Mouse (Mus musculus): ENCODE results near the gene Zfp239. TPM values are rescaled to one million over a fixed set of nuclear protein-coding genes. Genes with fewer than 3 reads are reported as not detected.
A peak's percentile ranks its signal among the peaks of the same experiment; 100 is the strongest.

Gene Zfp239
- polyA plus RNA-seq, 1 experiment from 2014 or later = 11.8 TPM

DNA sequence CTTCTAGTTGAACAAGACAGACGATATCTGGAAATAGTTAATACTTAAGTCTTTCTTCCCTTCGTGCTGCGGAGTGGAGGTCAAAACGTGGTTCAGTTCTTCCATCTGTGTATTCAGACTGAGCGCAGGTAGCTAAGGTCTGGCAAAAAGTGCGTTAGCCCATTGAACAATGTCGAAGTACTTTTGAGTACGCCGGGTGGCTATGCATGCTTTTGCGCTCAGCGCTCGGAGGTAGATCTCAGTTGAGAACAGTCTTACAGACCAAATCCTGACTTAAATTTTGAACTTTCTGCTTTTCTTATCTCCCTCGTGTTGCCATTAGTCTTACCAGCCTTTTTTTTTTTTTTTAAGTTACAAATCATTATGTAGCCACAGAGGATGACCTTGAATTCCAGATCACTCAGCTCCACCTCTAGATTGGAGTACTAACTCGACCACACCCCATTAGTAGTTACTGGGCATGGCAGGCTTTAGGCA is 46.6 kb downstream of the Zfp239 start:
- ATAC-seq (ENCODE audit: low FRiP score) (no peak), DNase-seq (ENCODE audit: low spot score, missing footprints) (peak; percentile 90)
- Histone ChIP-seq H3K9me3 (ENCODE audit: control insufficient read depth, low read length) (no peaks in the 10 kb centered on the region), H3K36me3 (ENCODE audit: control insufficient read depth, insufficient read depth, low read length) (no peaks in the 10 kb centered on the region), H3K4me2 (peak overlapping the region; percentile 93), H3K9ac (ENCODE audit: low read length) (peak overlapping the region; percentile 93), H3K4me1 (ENCODE audit: control insufficient read depth, insufficient read depth, low read length) (peaks cover 16% of the 10 kb centered on the region), H3K27ac (ENCODE audit: low read depth, low read length) (no peak overlapping the region), H3K4me3 (ENCODE audit: low read depth, low read length) (peak overlapping the region; percentile 100), H3K27me3 (ENCODE audit: control insufficient read depth, insufficient read depth, low read length) (no peaks in the 10 kb centered on the region)
- WGBS = 2% methylated on average over 14 of the region's 14 CpGs

DNA sequence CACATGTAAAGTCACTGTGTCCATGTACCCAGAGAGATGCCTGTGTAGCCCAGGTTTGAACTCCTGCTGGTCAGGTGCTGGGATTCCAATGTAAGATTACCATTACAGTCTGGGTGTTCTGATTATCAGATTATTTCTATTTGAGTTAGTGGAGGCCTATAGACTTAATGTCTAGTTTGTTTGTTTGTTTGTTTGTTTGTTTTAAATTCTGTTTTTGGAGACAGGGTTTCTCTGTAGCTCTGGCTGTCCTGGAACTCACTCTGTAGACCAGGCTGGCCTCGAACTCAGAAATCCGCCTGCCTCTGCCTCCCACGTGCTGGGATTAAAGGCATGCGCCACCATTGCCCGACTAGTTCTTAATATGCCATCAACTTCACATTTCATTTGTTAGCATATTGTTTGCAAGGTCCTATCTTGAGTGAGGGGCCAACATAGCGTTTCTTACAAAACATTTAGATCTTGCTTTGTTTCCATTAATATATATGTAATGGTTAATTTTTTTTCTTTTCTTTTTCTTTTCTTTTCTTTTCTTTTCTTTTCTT is 48.3 kb downstream of the Zfp239 start:
- Histone ChIP-seq H3K27ac (ENCODE audit: low read depth, low read length) (no peak overlapping the region), H3K27me3 (ENCODE audit: control insufficient read depth, insufficient read depth, low read length) (no peaks in the 10 kb centered on the region), H3K4me1 (ENCODE audit: control insufficient read depth, insufficient read depth, low read length) (peaks cover 19% of the 10 kb centered on the region), H3K9me3 (ENCODE audit: control insufficient read depth, low read length) (no peaks in the 10 kb centered on the region), H3K4me3 (ENCODE audit: low read depth, low read length) (no peak overlapping the region), H3K9ac (ENCODE audit: low read length) (no peak overlapping the region), H3K36me3 (ENCODE audit: control insufficient read depth, insufficient read depth, low read length) (no peaks in the 10 kb centered on the region), H3K4me2 (no peak overlapping the region)
- ATAC-seq (ENCODE audit: low FRiP score) = no peak
- 86% methylated on average over 6 of the region's 6 CpGs for WGBS
- no peak for DNase-seq (ENCODE audit: low spot score, missing footprints)

GRCm38 (mm10) chr6:117914541-117914940 is 52.6 kb downstream of the Zfp239 start:
- H3K4me1 ChIP-seq (ENCODE audit: control insufficient read depth, insufficient read depth, low read length) = peaks cover 25% of the 10 kb centered on the region
- ATAC-seq (ENCODE audit: low FRiP score) = no peak
- no peaks in the 10 kb centered on the region for H3K27me3 ChIP-seq (ENCODE audit: control insufficient read depth, insufficient read depth, low read length)
- no peak overlapping the region for H3K4me2 ChIP-seq
- no peak overlapping the region for H3K27ac ChIP-seq (ENCODE audit: low read depth, low read length)
- no peak for DNase-seq (ENCODE audit: low spot score, missing footprints)
- H3K36me3 ChIP-seq (ENCODE audit: control insufficient read depth, insufficient read depth, low read length) = no peaks in the 10 kb centered on the region
- H3K9me3 ChIP-seq (ENCODE audit: control insufficient read depth, low read length) = no peaks in the 10 kb centered on the region
- no peak overlapping the region for H3K4me3 ChIP-seq (ENCODE audit: low read depth, low read length)
- H3K9ac ChIP-seq (ENCODE audit: low read length) = no peak overlapping the region

GRCm38 (mm10) chr6:117916205-117916736 is 54.4 kb downstream of the Zfp239 start:
- Histone ChIP-seq H3K9me3 (ENCODE audit: control insufficient read depth, low read length) (no peaks in the 10 kb centered on the region), H3K4me2 (peak overlapping the region; percentile 86), H3K9ac (ENCODE audit: low read length) (peak overlapping the region; percentile 71), H3K4me1 (ENCODE audit: control insufficient read depth, insufficient read depth, low read length) (peaks cover 27% of the 10 kb centered on the region), H3K27me3 (ENCODE audit: control insufficient read depth, insufficient read depth, low read length) (no peaks in the 10 kb centered on the region), H3K27ac (ENCODE audit: low read depth, low read length) (peak overlapping the region; percentile 63; the same call in 1 of the 2 replicates), H3K4me3 (ENCODE audit: low read depth, low read length) (peak overlapping the region; percentile 56), H3K36me3 (ENCODE audit: control insufficient read depth, insufficient read depth, low read length) (no peaks in the 10 kb centered on the region)
- 2% methylated on average over 12 of the region's 12 CpGs for WGBS
- DNase-seq (ENCODE audit: low spot score, missing footprints) = peak; percentile 86
- 0 out of 2 replicates have a peak, but pooled peaks have one; percentile 17 for ATAC-seq (ENCODE audit: low FRiP score)

- DNase-seq (ENCODE audit: low spot score, missing footprints) (peak; percentile 98), ATAC-seq (ENCODE audit: low FRiP score) (peak; percentile 95)
- Histone ChIP-seq H3K27me3 (ENCODE audit: control insufficient read depth, insufficient read depth, low read length) (no peaks in the 10 kb centered on the region), H3K4me2 (peak overlapping the region; percentile 86), H3K4me1 (ENCODE audit: control insufficient read depth, insufficient read depth, low read length) (peaks cover 27% of the 10 kb centered on the region), H3K27ac (ENCODE audit: low read depth, low read length) (peak overlapping the region; percentile 63), H3K9me3 (ENCODE audit: control insufficient read depth, low read length) (no peaks in the 10 kb centered on the region), H3K4me3 (ENCODE audit: low read depth, low read length) (peak overlapping the region; percentile 56), H3K9ac (ENCODE audit: low read length) (peak overlapping the region; percentile 71), H3K36me3 (ENCODE audit: control insufficient read depth, insufficient read depth, low read length) (no peaks in the 10 kb centered on the region; the same call in 1 of the 2 replicates)
- under 1% methylated on average over 62 of the region's 62 CpGs for WGBS
These were observed 55.0 kb downstream of the Zfp239 start for GRCm38 (mm10) chr6:117916737-117917426.

DNA sequence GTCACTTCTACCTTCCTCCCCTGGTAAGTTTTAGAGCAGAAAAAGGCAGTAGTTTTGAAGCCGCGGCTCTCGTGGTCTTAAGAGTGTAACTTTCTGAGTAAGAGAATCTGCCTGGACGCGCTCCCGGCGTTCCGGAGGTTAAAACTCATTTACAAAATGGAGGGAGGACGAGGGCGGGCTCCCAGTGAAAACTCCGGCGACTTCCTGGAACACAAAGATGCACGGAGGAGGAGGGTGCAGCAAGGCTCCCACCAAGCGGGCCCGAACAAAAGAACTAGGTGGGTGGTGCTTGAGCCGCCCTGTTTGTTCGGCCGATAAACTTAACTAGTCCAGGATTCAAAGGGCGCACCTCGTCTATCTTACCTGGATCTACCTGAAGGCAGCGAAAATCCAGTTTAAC is 55.7 kb downstream of the Zfp239 start:
- H3K36me3 ChIP-seq (ENCODE audit: control insufficient read depth, insufficient read depth, low read length) = no peaks in the 10 kb centered on the region; the same call in 1 of the 2 replicates
- no peaks in the 10 kb centered on the region for H3K9me3 ChIP-seq (ENCODE audit: control insufficient read depth, low read length)
- H3K27ac ChIP-seq (ENCODE audit: low read depth, low read length) = peak overlapping the region; percentile 63
- H3K4me2 ChIP-seq = peak overlapping the region; percentile 86
- 1% methylated on average over 21 of the region's 21 CpGs for WGBS
- H3K9ac ChIP-seq (ENCODE audit: low read length) = peak overlapping the region; percentile 71
- peaks cover 27% of the 10 kb centered on the region for H3K4me1 ChIP-seq (ENCODE audit: control insufficient read depth, insufficient read depth, low read length)
- H3K27me3 ChIP-seq (ENCODE audit: control insufficient read depth, insufficient read depth, low read length) = no peaks in the 10 kb centered on the region
- peak; percentile 62 for ATAC-seq (ENCODE audit: low FRiP score)
- peak overlapping the region; percentile 56 for H3K4me3 ChIP-seq (ENCODE audit: low read depth, low read length)
- peak; percentile 93 for DNase-seq (ENCODE audit: low spot score, missing footprints)

DNA sequence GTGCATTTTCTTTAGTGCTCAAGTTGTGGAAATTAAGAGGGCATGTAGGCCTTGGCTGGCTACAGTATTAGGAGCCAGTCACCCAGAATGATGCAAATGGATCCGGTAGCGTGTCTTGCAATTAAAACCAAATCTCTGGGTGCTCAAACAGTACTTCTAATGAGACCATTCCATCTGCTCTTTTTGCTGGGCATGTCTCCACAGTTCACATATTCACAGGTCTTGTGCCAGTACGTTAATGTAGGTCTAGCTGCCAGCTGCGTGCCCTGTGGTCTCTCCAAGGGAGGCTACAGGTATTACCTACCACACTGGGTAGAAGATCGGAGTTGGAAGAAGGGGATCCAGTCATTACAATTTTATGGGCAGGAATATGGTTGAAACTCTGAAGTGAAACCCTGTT is 56.1 kb downstream of the Zfp239 start:
- peak overlapping the region; percentile 71 for H3K9ac ChIP-seq (ENCODE audit: low read length)
- no peak overlapping the region; the same call in 1 of the 2 replicates for H3K27ac ChIP-seq (ENCODE audit: low read depth, low read length)
- H3K36me3 ChIP-seq (ENCODE audit: control insufficient read depth, insufficient read depth, low read length) = no peaks in the 10 kb centered on the region; the same call in 1 of the 2 replicates
- H3K4me1 ChIP-seq (ENCODE audit: control insufficient read depth, insufficient read depth, low read length) = peaks cover 27% of the 10 kb centered on the region
- no peaks in the 10 kb centered on the region for H3K9me3 ChIP-seq (ENCODE audit: control insufficient read depth, low read length)
- ATAC-seq (ENCODE audit: low FRiP score) (no peak), DNase-seq (ENCODE audit: low spot score, missing footprints) (no peak)
- 44% methylated on average over 5 of the region's 5 CpGs for WGBS
- H3K27me3 ChIP-seq (ENCODE audit: control insufficient read depth, insufficient read depth, low read length) = no peaks in the 10 kb centered on the region
- peak overlapping the region; percentile 86 for H3K4me2 ChIP-seq
- H3K4me3 ChIP-seq (ENCODE audit: low read depth, low read length) = peak overlapping the region; percentile 56

DNA sequence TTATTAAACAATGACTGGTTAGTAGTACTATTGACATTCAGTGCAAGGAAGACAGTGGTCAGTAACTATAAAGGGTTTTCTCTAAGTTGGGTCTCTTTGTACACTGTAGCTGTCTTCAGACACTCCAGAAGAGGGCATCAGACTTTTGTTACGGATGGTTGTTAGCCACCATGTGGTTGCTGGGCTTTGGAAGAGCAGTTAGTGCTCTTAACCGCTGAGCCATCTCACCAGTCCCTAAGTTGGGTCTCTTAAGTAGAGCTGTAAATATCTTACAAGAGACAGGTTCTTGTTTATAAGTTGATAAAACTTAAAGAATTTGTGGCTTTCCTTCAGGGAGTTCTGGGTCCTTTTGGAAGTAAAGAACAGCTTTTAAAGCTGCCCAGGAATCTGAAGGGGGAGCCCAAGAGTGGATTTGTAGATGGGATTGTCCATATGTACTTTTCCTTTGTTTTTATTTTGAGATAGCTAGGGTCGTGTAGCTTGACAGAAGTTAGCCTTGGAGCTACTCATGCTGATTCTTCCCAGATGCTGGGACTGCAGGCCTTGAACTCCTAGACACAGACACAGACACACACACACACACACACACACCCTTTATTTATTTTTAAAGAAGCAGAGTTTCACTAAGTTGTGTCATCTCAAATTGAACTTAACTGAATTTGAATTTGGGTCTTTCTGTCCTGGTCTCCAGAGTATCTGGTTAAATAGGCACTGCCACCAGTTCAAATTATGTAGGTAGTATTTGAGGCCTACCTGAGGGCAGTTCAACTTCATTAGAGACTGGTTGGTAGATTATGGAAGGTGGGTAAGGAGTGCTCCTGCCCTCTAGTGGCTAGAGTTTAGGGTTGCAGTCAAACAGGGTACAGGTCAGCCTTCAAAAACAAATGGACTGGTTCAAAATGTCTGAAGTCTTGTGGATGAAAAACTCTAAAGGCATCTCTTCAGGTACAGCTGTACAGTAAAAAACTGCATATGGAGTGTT is 59.0 kb downstream of the Zfp239 start:
- DNase-seq (ENCODE audit: low spot score, missing footprints) (peak; percentile 92), ATAC-seq (ENCODE audit: low FRiP score) (no peak)
- H3K4me2 ChIP-seq = no peak overlapping the region
- peaks cover 23% of the 10 kb centered on the region for H3K4me1 ChIP-seq (ENCODE audit: control insufficient read depth, insufficient read depth, low read length)
- no peaks in the 10 kb centered on the region for H3K27me3 ChIP-seq (ENCODE audit: control insufficient read depth, insufficient read depth, low read length)
- no peak overlapping the region for H3K4me3 ChIP-seq (ENCODE audit: low read depth, low read length)
- no peaks in the 10 kb centered on the region; the same call in 1 of the 2 replicates for H3K36me3 ChIP-seq (ENCODE audit: control insufficient read depth, insufficient read depth, low read length)
- WGBS = 78% methylated on average over 3 of the region's 3 CpGs
- H3K9ac ChIP-seq (ENCODE audit: low read length) = no peak overlapping the region
- no peaks in the 10 kb centered on the region for H3K9me3 ChIP-seq (ENCODE audit: control insufficient read depth, low read length)
- no peak overlapping the region for H3K27ac ChIP-seq (ENCODE audit: low read depth, low read length)
